Mouse (Mus musculus) hindbrain, embryonic 14.5 days (tissue): ENCODE measurements at regions not wholly inside any gene's neighbourhood (a gene's known extent, or its start where the extent isn't known, plus 50 kb on each side); places are given as distances from the start of the nearest gene placed in this dataset.

Experiments used
- ATAC-seq: fragments of 200-750 bp; cut with Nextera tagmentation; 2 replicates; pipeline ENCODE4 v1.8.0; 2017; ENCODE audit warnings: moderate number of reproducible peaks, mild to moderate bottlenecking, moderate TSS enrichment, moderate library complexity; ENCODE audit not compliant: low FRiP score
- DNase-seq: peaks from one replicate; pipeline ENCODE4 v3.0.0-alpha.2; 2015; ENCODE audit warnings: low spot score
- H3K27ac ChIP-seq: fragments of 300-500 bp; sonication (generic); 2 replicates; pipeline ENCODE4 v1.5.1; 2014; ENCODE audit warnings: mild to moderate bottlenecking, moderate library complexity
- H3K27me3 ChIP-seq: fragments of 300-500 bp; sonication (generic); 2 replicates; pipeline ENCODE4 v1.6.1; 2014; ENCODE audit warnings: mild to moderate bottlenecking, low read length, mixed read lengths; ENCODE audit not compliant: control insufficient read depth, insufficient read depth
- H3K36me3 ChIP-seq: fragments of 300-500 bp; sonication (generic); replicated peaks from 2 replicates; pipeline ENCODE4 v1.6.1; 2014; ENCODE audit not compliant: control insufficient read depth, insufficient read depth
- H3K4me1 ChIP-seq: fragments of 300-500 bp; sonication (generic); replicated peaks from 2 replicates; pipeline ENCODE4 v1.6.1; 2014; ENCODE audit warnings: antibody characterized with exemption, low read length, mixed read lengths; ENCODE audit not compliant: control insufficient read depth, insufficient read depth
- H3K4me2 ChIP-seq: fragments of 300-500 bp; sonication (generic); replicated peaks from 2 replicates; pipeline ENCODE4 v1.6.1; 2014; ENCODE audit warnings: mild to moderate bottlenecking, moderate library complexity
- H3K4me3 ChIP-seq: fragments of 300-500 bp; sonication (generic); replicated peaks from 2 replicates; pipeline ENCODE4 v1.5.1; 2014; ENCODE audit warnings: mild to moderate bottlenecking, low read length
- H3K9ac ChIP-seq: fragments of 300-500 bp; sonication (generic); 2 replicates; pipeline ENCODE4 v1.6.1; 2014
- H3K9me3 ChIP-seq: fragments of 300-500 bp; sonication (generic); 2 replicates; pipeline ENCODE4 v1.6.1; 2016; ENCODE audit warnings: low read length; ENCODE audit not compliant: control insufficient read depth
- WGBS: fragments of 180-500 bp; shearing (Covaris S2); extraction: QIAGEN DNeasy Blood & Tissue Kit; methylation state at CpG from one replicate; pipeline ENCODE4 v1.1.7; 2014; 5-methylcytosine and 5-hydroxymethylcytosine counted together

GRCm38 (mm10) chr4:25453127-25453806 lies 171.6 kb upstream of the Ufl1 start:
- ATAC-seq, result no peak
- WGBS, result 93% methylated on average over 6 of the region's 6 CpGs

GRCm38 (mm10) chr4:25451865-25452264 lies 170.2 kb upstream of the Ufl1 start:
- Histone ChIP-seq H3K9ac (no peak overlapping the region), H3K4me3 (no peak overlapping the region), H3K27ac (no peak overlapping the region), H3K9me3 (no peaks in the 10 kb centered on the region), H3K27me3 (no peaks in the 10 kb centered on the region), H3K36me3 (no peaks in the 10 kb centered on the region), H3K4me1 (no peaks in the 10 kb centered on the region), H3K4me2 (no peak overlapping the region)
- DNase-seq, result no peak
- 86% methylated on average over 6 of the region's 6 CpGs for WGBS
- no peak for ATAC-seq

More at GRCm38 (mm10) chr4:25453127-25453806, 171.6 kb upstream of the Ufl1 start:
- Histone ChIP-seq H3K4me1 (no peaks in the 10 kb centered on the region), H3K4me3 (no peak overlapping the region), H3K9me3 (no peaks in the 10 kb centered on the region), H3K9ac (no peak overlapping the region), H3K27ac (no peak overlapping the region), H3K4me2 (no peak overlapping the region), H3K27me3 (no peaks in the 10 kb centered on the region), H3K36me3 (no peaks in the 10 kb centered on the region)
- no peak for DNase-seq

- H3K27ac ChIP-seq, result no peak overlapping the region
- ATAC-seq, result no peak
- no peaks in the 10 kb centered on the region for H3K4me1 ChIP-seq
- no peak overlapping the region for H3K9ac ChIP-seq
- no peak overlapping the region for H3K4me3 ChIP-seq
- no peaks in the 10 kb centered on the region for H3K9me3 ChIP-seq
- WGBS, result 91% methylated on average over 8 of the region's 8 CpGs
- no peaks in the 10 kb centered on the region for H3K36me3 ChIP-seq
- no peak for DNase-seq
- no peak overlapping the region for H3K4me2 ChIP-seq
- H3K27me3 ChIP-seq, result no peaks in the 10 kb centered on the region
These were observed 150.6 kb upstream of the Ufl1 start for GRCm38 (mm10) chr4:25432203-25432602.

- DNase-seq, result no peak
- H3K27ac ChIP-seq, result no peak overlapping the region
- ATAC-seq, result no peak
- no peaks in the 10 kb centered on the region for H3K27me3 ChIP-seq
- WGBS, result 74% methylated on average over 2 of the region's 2 CpGs
- H3K36me3 ChIP-seq, result no peaks in the 10 kb centered on the region
- no peak overlapping the region for H3K9ac ChIP-seq
- no peak overlapping the region for H3K4me2 ChIP-seq
- H3K9me3 ChIP-seq, result no peaks in the 10 kb centered on the region
- no peak overlapping the region for H3K4me3 ChIP-seq
- no peaks in the 10 kb centered on the region for H3K4me1 ChIP-seq
These were observed 134.7 kb upstream of the Ufl1 start for GRCm38 (mm10) chr4:25416330-25416729.

GRCm38 (mm10) chr4:25410440-25410839 lies 128.8 kb upstream of the Ufl1 start:
- no peak for ATAC-seq
- H3K4me3 ChIP-seq, result no peak overlapping the region
- H3K27me3 ChIP-seq, result no peaks in the 10 kb centered on the region
- peaks cover 29% of the 10 kb centered on the region for H3K4me1 ChIP-seq
- no peak overlapping the region for H3K4me2 ChIP-seq
- H3K27ac ChIP-seq, result peak overlapping the region; percentile 89
- 23% methylated on average over 4 of the region's 4 CpGs for WGBS
- H3K36me3 ChIP-seq, result no peaks in the 10 kb centered on the region
- no peak overlapping the region for H3K9ac ChIP-seq
- H3K9me3 ChIP-seq, result no peaks in the 10 kb centered on the region
- no peak for DNase-seq

- H3K27me3 ChIP-seq, result no peaks in the 10 kb centered on the region
- ATAC-seq (peak; percentile 96), DNase-seq (peak; percentile 84)
- H3K4me1 ChIP-seq, result peaks cover 29% of the 10 kb centered on the region
- 10% methylated on average over 3 of the region's 3 CpGs for WGBS
- H3K4me3 ChIP-seq, result no peak overlapping the region
- peak overlapping the region; percentile 44 for H3K9ac ChIP-seq
- peak overlapping the region; percentile 33 for H3K4me2 ChIP-seq
- H3K27ac ChIP-seq, result peak overlapping the region; percentile 89
- no peaks in the 10 kb centered on the region for H3K9me3 ChIP-seq
- no peaks in the 10 kb centered on the region for H3K36me3 ChIP-seq
These were observed 127.3 kb upstream of the Ufl1 start for GRCm38 (mm10) chr4:25408696-25409448.

- Histone ChIP-seq H3K36me3 (no peaks in the 10 kb centered on the region), H3K9ac (no peak overlapping the region), H3K27ac (peak overlapping the region; percentile 89), H3K4me2 (no peak overlapping the region; the same call in 1 of the 2 replicates), H3K27me3 (no peaks in the 10 kb centered on the region), H3K4me1 (peaks cover 29% of the 10 kb centered on the region), H3K9me3 (no peaks in the 10 kb centered on the region), H3K4me3 (no peak overlapping the region)
- WGBS, result 13% methylated on average over 4 of the region's 4 CpGs
- no peak for DNase-seq
- no peak for ATAC-seq
These were observed 126.2 kb upstream of the Ufl1 start for GRCm38 (mm10) chr4:25407842-25408241.

- H3K36me3 ChIP-seq, result no peaks in the 10 kb centered on the region
- H3K9me3 ChIP-seq, result no peaks in the 10 kb centered on the region
- no peak for ATAC-seq
- H3K9ac ChIP-seq, result no peak overlapping the region
- DNase-seq, result no peak
- H3K4me2 ChIP-seq, result no peak overlapping the region
- H3K4me1 ChIP-seq, result no peaks in the 10 kb centered on the region
- no peak overlapping the region for H3K27ac ChIP-seq
- 65% methylated on average over 5 of the region's 5 CpGs for WGBS
- H3K27me3 ChIP-seq, result no peaks in the 10 kb centered on the region
- no peak overlapping the region for H3K4me3 ChIP-seq
These were observed 107.9 kb upstream of the Ufl1 start for GRCm38 (mm10) chr4:25389542-25389941.

GRCm38 (mm10) chr4:25372041-25372440 lies 90.4 kb upstream of the Ufl1 start:
- Histone ChIP-seq H3K9ac (no peak overlapping the region), H3K9me3 (no peaks in the 10 kb centered on the region), H3K4me2 (no peak overlapping the region), H3K4me3 (no peak overlapping the region), H3K27me3 (no peaks in the 10 kb centered on the region), H3K36me3 (no peaks in the 10 kb centered on the region), H3K27ac (no peak overlapping the region), H3K4me1 (no peaks in the 10 kb centered on the region)
- ATAC-seq, result no peak
- WGBS, result 84% methylated on average over 4 of the region's 4 CpGs
- no peak for DNase-seq
